Mouse (Mus musculus) G1E (cell line): ENCODE results near the gene Rsrc1. TPM values are rescaled to one million over a fixed set of nuclear protein-coding genes. Genes with fewer than 3 reads are reported as not detected.

Experiments used
- ATAC-seq: 2 replicates; pipeline ENCODE4 v1.8.0; 2016; ENCODE audit warnings: mild to moderate bottlenecking; ENCODE audit not compliant: insufficient number of reproducible peaks, poor library complexity, low FRiP score, severe bottlenecking; ENCODE audit errors: extremely low read depth
- DNase-seq: peaks from one replicate; pipeline ENCODE4 v3.0.0; 2012; ENCODE audit warnings: low spot score
- H3K27me3 ChIP-seq: 2 replicates; pipeline ENCODE4 v1.6.1; 2012; ENCODE audit warnings: mild to moderate bottlenecking, low read length, inconsistent platforms; ENCODE audit not compliant: insufficient read depth
- H3K36me3 ChIP-seq: replicated peaks from 2 replicates; pipeline ENCODE3; 2012; ENCODE audit warnings: mild to moderate bottlenecking, inconsistent platforms
- H3K4me1 ChIP-seq: 2 replicates; pipeline ENCODE4 v1.6.1; 2012; ENCODE audit warnings: low read depth, low read length, inconsistent platforms, mixed read lengths; ENCODE audit not compliant: insufficient read depth
- H3K4me3 ChIP-seq: 2 replicates; pipeline ENCODE4 v1.5.1; 2012; ENCODE audit warnings: low read depth, mild to moderate bottlenecking, inconsistent platforms, low read length, moderate library complexity, mixed read lengths
- H3K9me3 ChIP-seq: replicated peaks from 2 replicates; pipeline ENCODE4 v1.6.1; 2012; ENCODE audit warnings: inconsistent platforms
- CTCF ChIP-seq: IDR thresholded peaks from 2 replicates; pipeline ENCODE4 v1.5.1; 2012; ENCODE audit warnings: low read depth, low read length, inconsistent platforms, mixed read lengths
- GATA1 ChIP-seq: IDR thresholded peaks from 2 replicates; pipeline ENCODE4 v1.6.1; 2012; ENCODE audit warnings: borderline replicate concordance, low read length, inconsistent platforms, mixed read lengths
- GATA2 ChIP-seq: IDR thresholded peaks from 2 replicates; pipeline ENCODE4 v1.6.1; 2012; ENCODE audit warnings: low read depth, low read length, inconsistent platforms, borderline replicate concordance
- POLR2AphosphoS5 ChIP-seq: IDR thresholded peaks from 2 replicates; pipeline ENCODE4 v1.6.1; 2012; ENCODE audit warnings: low read depth, low read length, inconsistent platforms; ENCODE audit not compliant: insufficient replicate concordance
- TAL1 ChIP-seq: conservative IDR thresholded peaks from 2 replicates; pipeline ENCODE4 v1.6.1; 2012; ENCODE audit warnings: low read depth, low read length, inconsistent platforms, mixed read lengths
- polyA plus RNA-seq: library from polyadenylated mRNA; stranded (reverse); fragments of >175 nt; gene quantifications from 2 replicates; pipeline ENCODE4 v1.2.3, GENCODE M21; 2012
- total RNA-seq, 2 experiments: library from RNA; stranded (forward) in 1 of 2; stranded (reverse) in 1 of 2; fragments of 200-1000 nt in 1 of 2; fragments of >200 nt in 1 of 2; fragmentation: Nextera tagmentation in 1 of 2; gene quantifications; 2 replicates each; pipeline ENCODE4 v1.2.3; 2014 to 2017

The Rsrc1 gene
- total and polyA plus RNA-seq, 3 experiments, result 21.9 to 63.7 (median 43.0) TPM

GRCm38 (mm10) chr3:66970661-66971331 lies 10.4 kb upstream of the Rsrc1 start:
- Histone ChIP-seq H3K36me3 (no peaks in the 10 kb centered on the region), H3K27me3 (peaks cover 24% of the 10 kb centered on the region), H3K4me1 (no peaks in the 10 kb centered on the region), H3K4me3 (no peak overlapping the region), H3K9me3 (peaks cover 5% of the 10 kb centered on the region)
- no peak for ATAC-seq
- DNase-seq, result no peak
- no peak for TF ChIP-seq GATA1
- TF ChIP-seq CTCF, result no peak
- TF ChIP-seq TAL1, result no peak
- TF ChIP-seq GATA2, result no peak
- TF ChIP-seq POLR2AphosphoS5, result no peak

GRCm38 (mm10) chr3:66972191-66972950 lies 8.8 kb upstream of the Rsrc1 start:
- Histone ChIP-seq H3K27me3 (peaks cover 30% of the 10 kb centered on the region), H3K4me3 (no peak overlapping the region), H3K4me1 (no peaks in the 10 kb centered on the region), H3K9me3 (peaks cover 5% of the 10 kb centered on the region), H3K36me3 (no peaks in the 10 kb centered on the region)
- DNase-seq (no peak), ATAC-seq (no peak)
- TF ChIP-seq CTCF, result no peak
- no peak for TF ChIP-seq POLR2AphosphoS5
- no peak for TF ChIP-seq GATA2
- no peak for TF ChIP-seq TAL1
- TF ChIP-seq GATA1, result no peak

- peaks cover 37% of the 10 kb centered on the region for H3K27me3 ChIP-seq
- no peaks in the 10 kb centered on the region; the same call in 1 of the 2 replicates for H3K4me1 ChIP-seq
- TF ChIP-seq TAL1 (no peak), POLR2AphosphoS5 (no peak), GATA2 (no peak), CTCF (no peak), GATA1 (no peak)
- no peak for DNase-seq
- no peak for ATAC-seq
- H3K4me3 ChIP-seq, result no peak overlapping the region
- H3K36me3 ChIP-seq, result no peaks in the 10 kb centered on the region
- peaks cover 5% of the 10 kb centered on the region for H3K9me3 ChIP-seq
Observed at GRCm38 (mm10) chr3:66973391-66973943, 7.7 kb upstream of the Rsrc1 start.

- peaks cover 47% of the 10 kb centered on the region for H3K27me3 ChIP-seq
- H3K4me1 ChIP-seq, result no peaks in the 10 kb centered on the region; the same call in none of the 2 replicates
- no peaks in the 10 kb centered on the region for H3K36me3 ChIP-seq
- TF ChIP-seq CTCF, result no peak
- no peak for TF ChIP-seq POLR2AphosphoS5
- TF ChIP-seq GATA2, result no peak
- TF ChIP-seq TAL1, result no peak
- TF ChIP-seq GATA1, result no peak
- no peak overlapping the region for H3K4me3 ChIP-seq
- ATAC-seq, result no peak
- DNase-seq, result no peak
- peaks cover 11% of the 10 kb centered on the region for H3K9me3 ChIP-seq
Observed at GRCm38 (mm10) chr3:66974501-66974900, 6.7 kb upstream of the Rsrc1 start.

GRCm38 (mm10) chr3:66976889-66977615 lies 4.1 kb upstream of the Rsrc1 start:
- Histone ChIP-seq H3K36me3 (no peaks in the 10 kb centered on the region), H3K4me3 (no peak overlapping the region), H3K27me3 (peaks cover 55% of the 10 kb centered on the region), H3K4me1 (peaks cover 11% of the 10 kb centered on the region), H3K9me3 (peaks cover 11% of the 10 kb centered on the region)
- no peak for ATAC-seq
- TF ChIP-seq POLR2AphosphoS5 (no peak), GATA2 (no peak), TAL1 (no peak), CTCF (no peak), GATA1 (no peak)
- DNase-seq, result no peak
